Mouse (Mus musculus): ENCODE results near the gene P4ha2. TPM values are rescaled to one million over a fixed set of nuclear protein-coding genes. Genes with fewer than 3 reads are reported as not detected.

The P4ha2 gene
- total RNA-seq, 2 experiments from 2014 or later, result 15.2 to 22.4 TPM

GRCm38 (mm10) chr11:54067996-54068519 is 31.8 kb upstream of the P4ha2 start:
- DNase-seq (ENCODE audit: extremely low spot score in 1 of 2, low spot score in 1 of 2), result no peak

GRCm38 (mm10) chr11:54068520-54069371 is 31.1 kb upstream of the P4ha2 start, which contains the start of gene Pdlim4:
Gene Pdlim4 (minus strand): TSS chr11:54069014.
- no peak for DNase-seq (ENCODE audit: extremely low spot score in 1 of 2, low spot score in 1 of 2)

GRCm38 (mm10) chr11:54071726-54072445 is 28.0 kb upstream of the P4ha2 start:
- DNase-seq (ENCODE audit: extremely low spot score in 1 of 2, low spot score in 1 of 2), result no peak

- no peak for DNase-seq (ENCODE audit: extremely low spot score in 1 of 2, low spot score in 1 of 2)
Observed at GRCm38 (mm10) chr11:54073291-54073690, 26.6 kb upstream of the P4ha2 start.

- DNase-seq (ENCODE audit: extremely low spot score in 1 of 2, low spot score in 1 of 2), result no peak
Observed at GRCm38 (mm10) chr11:54075353-54075752, 24.5 kb upstream of the P4ha2 start.

- no peak for DNase-seq (ENCODE audit: extremely low spot score in 1 of 2, low spot score in 1 of 2)
Observed at GRCm38 (mm10) chr11:54076101-54076500, 23.8 kb upstream of the P4ha2 start.

GRCm38 (mm10) chr11:54080435-54080834 is 19.5 kb upstream of the P4ha2 start:
- DNase-seq (ENCODE audit: extremely low spot score in 1 of 2, low spot score in 1 of 2), result no peak

GRCm38 (mm10) chr11:54082725-54083124 is 17.2 kb upstream of the P4ha2 start:
- DNase-seq (ENCODE audit: extremely low spot score in 1 of 2, low spot score in 1 of 2), result no peak

- no peak for DNase-seq (ENCODE audit: extremely low spot score in 1 of 2, low spot score in 1 of 2)
Observed at GRCm38 (mm10) chr11:54084976-54085375, 14.9 kb upstream of the P4ha2 start.

- no peak for DNase-seq (ENCODE audit: extremely low spot score in 1 of 2, low spot score in 1 of 2)
Observed at GRCm38 (mm10) chr11:54085816-54086215, 14.1 kb upstream of the P4ha2 start.

- DNase-seq (ENCODE audit: extremely low spot score in 1 of 2, low spot score in 1 of 2), result no peak
Observed at GRCm38 (mm10) chr11:54088253-54088946, 11.5 kb upstream of the P4ha2 start.

- peak; percentile 69 to 93 for DNase-seq (ENCODE audit: extremely low spot score in 1 of 2, low spot score in 1 of 2)
Observed at GRCm38 (mm10) chr11:54088947-54089317, 11.0 kb upstream of the P4ha2 start.

- DNase-seq (ENCODE audit: extremely low spot score in 1 of 2, low spot score in 1 of 2), result no peak
Observed at GRCm38 (mm10) chr11:54090091-54090879, 9.6 kb upstream of the P4ha2 start.

GRCm38 (mm10) chr11:54091726-54092125 is 8.2 kb upstream of the P4ha2 start:
- no peak for DNase-seq (ENCODE audit: extremely low spot score in 1 of 2, low spot score in 1 of 2)

- no peak for DNase-seq (ENCODE audit: extremely low spot score in 1 of 2, low spot score in 1 of 2)
Observed at GRCm38 (mm10) chr11:54092188-54092587, 7.7 kb upstream of the P4ha2 start.

GRCm38 (mm10) chr11:54093000-54093399 is 6.9 kb upstream of the P4ha2 start:
- no peak for DNase-seq (ENCODE audit: extremely low spot score in 1 of 2, low spot score in 1 of 2)

GRCm38 (mm10) chr11:54100692-54101591 is 1.0 kb downstream of the P4ha2 start:
- peak; percentile 46 to 57 for DNase-seq (ENCODE audit: extremely low spot score in 1 of 2, low spot score in 1 of 2)

GRCm38 (mm10) chr11:54101701-54102100 is 1.8 kb downstream of the P4ha2 start:
- DNase-seq (ENCODE audit: extremely low spot score in 1 of 2, low spot score in 1 of 2), result no peak

Measured in layer of hippocampus, postnatal 25 days (tissue).